Mouse (Mus musculus) CH12.LX (cell line): ENCODE data around the gene Pik3r6. TPM values are rescaled to one million over a fixed set of nuclear protein-coding genes. Genes with fewer than 3 reads are reported as not detected.

Source experiments
- DNase-seq: peaks from one replicate; pipeline ENCODE4 v3.0.0-alpha.2; 2013; ENCODE audit errors: extremely low read depth
- H3K27ac ChIP-seq: 2 replicates; pipeline ENCODE4 v1.5.1; 2012; ENCODE audit warnings: low read depth, mild to moderate bottlenecking, control low read depth, moderate library complexity; ENCODE audit not compliant: insufficient read depth
- H3K27me3 ChIP-seq: replicated peaks from 2 replicates; pipeline ENCODE3; 2012; ENCODE audit warnings: inconsistent platforms
- H3K36me3 ChIP-seq, 2 experiments: replicated peaks in 1 of 2; 2 replicates each; pipeline versions ENCODE3 to v1.6.1; 2012; ENCODE audit warnings: inconsistent platforms in 1 of 2, low read length in 1 of 2, mild to moderate bottlenecking in 1 of 2, mixed read lengths in 1 of 2, moderate library complexity in 1 of 2; ENCODE audit not compliant: control insufficient read depth in 1 of 2, insufficient read depth in 1 of 2
- H3K4me1 ChIP-seq, 2 experiments: 2 replicates each; pipeline ENCODE4 v1.6.1; 2012; ENCODE audit warnings: inconsistent platforms in 1 of 2, moderate library complexity in 1 of 2; ENCODE audit not compliant: insufficient read depth in 2 of 2, control insufficient read depth in 1 of 2
- H3K4me2 ChIP-seq: 2 replicates; pipeline ENCODE4 v1.6.1; 2012; ENCODE audit warnings: low read depth, mild to moderate bottlenecking, control low read depth; ENCODE audit not compliant: poor library complexity, insufficient read depth, severe bottlenecking
- H3K4me3 ChIP-seq, 3 experiments: fragments of 150-350 bp in 1 of 3; sonication (generic) in 1 of 3; replicated peaks in 1 of 3; 2 replicates each; pipeline versions ENCODE3 to v1.5.1; 2011 to 2012; ENCODE audit warnings: low read depth in 2 of 3, low read length in 2 of 3, mild to moderate bottlenecking in 2 of 3, moderate library complexity in 2 of 3, control low read depth in 1 of 3, improper control_type of control experiment in 1 of 3, inconsistent platforms in 1 of 3, mixed read lengths in 1 of 3; ENCODE audit not compliant: poor library complexity in 1 of 3
- H3K79me2 ChIP-seq: replicated peaks from 2 replicates; pipeline ENCODE4 v1.6.1; 2012; ENCODE audit warnings: mild to moderate bottlenecking, moderate library complexity; ENCODE audit not compliant: control insufficient read depth, poor library complexity, insufficient read depth, severe bottlenecking; ENCODE audit errors: extremely low read depth
- H3K9ac ChIP-seq: 2 replicates; pipeline ENCODE4 v1.6.1; 2012; ENCODE audit warnings: low read depth, mild to moderate bottlenecking, control low read depth, moderate library complexity; ENCODE audit not compliant: insufficient read depth
- H3K9me3 ChIP-seq: replicated peaks from 2 replicates; pipeline ENCODE3; 2012; ENCODE audit warnings: low read length, inconsistent platforms, mixed read lengths
- BHLHE40 ChIP-seq: IDR thresholded peaks from 2 replicates; pipeline ENCODE4 v1.6.1; 2011; ENCODE audit warnings: mild to moderate bottlenecking, low read depth, low read length, improper control_type of control experiment
- CHD1 ChIP-seq: IDR thresholded peaks from 2 replicates; pipeline ENCODE4 v1.6.1; 2012; ENCODE audit warnings: low read depth, low read length, improper control_type of control experiment, inconsistent platforms
- CHD2 ChIP-seq: IDR thresholded peaks from 2 replicates; pipeline ENCODE4 v1.6.1; 2011; ENCODE audit warnings: low read length, improper control_type of control experiment
- CTCF ChIP-seq, 2 experiments: IDR thresholded peaks in 1 of 2; conservative IDR thresholded peaks in 1 of 2; 2 replicates each; pipeline ENCODE4 v1.5.1; 2011 to 2012; ENCODE audit warnings: low read depth in 2 of 2, low read length in 2 of 2, improper control_type of control experiment in 1 of 2, inconsistent platforms in 1 of 2, mild to moderate bottlenecking in 1 of 2, moderate library complexity in 1 of 2
- E2F4 ChIP-seq: IDR thresholded peaks from 2 replicates; pipeline ENCODE4 v1.6.1; 2011; ENCODE audit warnings: low read depth, low read length, improper control_type of control experiment; ENCODE audit not compliant: insufficient replicate concordance
- EP300 ChIP-seq: IDR thresholded peaks from 2 replicates; pipeline ENCODE4 v1.6.1; 2011; ENCODE audit warnings: low read length, improper control_type of control experiment
- ETS1 ChIP-seq: conservative IDR thresholded peaks from 2 replicates; pipeline ENCODE4 v1.6.1; 2012; ENCODE audit warnings: low read depth, mild to moderate bottlenecking, inconsistent platforms, low read length, improper control_type of control experiment, moderate library complexity
- HCFC1 ChIP-seq: IDR thresholded peaks from 2 replicates; pipeline ENCODE4 v1.6.1; 2012; ENCODE audit warnings: low read depth, mild to moderate bottlenecking, inconsistent platforms, low read length, improper control_type of control experiment
- IRF4 ChIP-seq: IDR thresholded peaks from 2 replicates; pipeline ENCODE4 v1.6.1; 2014; ENCODE audit warnings: low read depth, mild to moderate bottlenecking, inconsistent platforms, low read length, improper control_type of control experiment
- JUND ChIP-seq: conservative IDR thresholded peaks from 2 replicates; pipeline ENCODE4 v1.6.1; 2011; ENCODE audit warnings: low read depth, low read length, improper control_type of control experiment
- KAT2A ChIP-seq: IDR thresholded peaks from 2 replicates; pipeline ENCODE4 v1.6.1; 2012; ENCODE audit warnings: low read length, improper control_type of control experiment, inconsistent platforms; ENCODE audit not compliant: insufficient replicate concordance
- MAFK ChIP-seq: IDR thresholded peaks from 2 replicates; pipeline ENCODE4 v1.6.1; 2011; ENCODE audit warnings: low read length, improper control_type of control experiment; ENCODE audit not compliant: insufficient replicate concordance
- MAX ChIP-seq: IDR thresholded peaks from 2 replicates; pipeline ENCODE4 v1.6.1; 2011; ENCODE audit warnings: low read length, improper control_type of control experiment
- MXI1 ChIP-seq: IDR thresholded peaks from 2 replicates; pipeline ENCODE4 v1.6.1; 2011; ENCODE audit warnings: mild to moderate bottlenecking, low read depth, low read length, improper control_type of control experiment
- MYC ChIP-seq: IDR thresholded peaks from 2 replicates; pipeline ENCODE4 v1.6.1; 2011; ENCODE audit warnings: low read depth, mild to moderate bottlenecking, improper control_type of control experiment, low read length
- NRF1 ChIP-seq: IDR thresholded peaks from 2 replicates; pipeline ENCODE4 v1.6.1; 2014; ENCODE audit warnings: low read depth, mild to moderate bottlenecking, inconsistent platforms, low read length, improper control_type of control experiment, moderate library complexity
- PAX5 ChIP-seq: IDR thresholded peaks from 2 replicates; pipeline ENCODE4 v1.6.1; 2012; ENCODE audit warnings: low read length, inconsistent platforms, mixed read lengths
- RAD21 ChIP-seq: IDR thresholded peaks from 2 replicates; pipeline ENCODE4 v1.6.1; 2011; ENCODE audit warnings: low read depth, mild to moderate bottlenecking, low read length, improper control_type of control experiment, moderate library complexity
- RCOR1 ChIP-seq: conservative IDR thresholded peaks from 2 replicates; pipeline ENCODE4 v1.6.1; 2012; ENCODE audit warnings: low read depth, mild to moderate bottlenecking, inconsistent platforms, low read length, improper control_type of control experiment
- SIN3A ChIP-seq: IDR thresholded peaks from 2 replicates; pipeline ENCODE4 v1.6.1; 2012; ENCODE audit warnings: low read length, improper control_type of control experiment, inconsistent platforms
- SMC3 ChIP-seq: IDR thresholded peaks from 2 replicates; pipeline ENCODE4 v1.6.1; 2011; ENCODE audit warnings: low read depth, low read length, improper control_type of control experiment
- TCF12 ChIP-seq: IDR thresholded peaks from 2 replicates; pipeline ENCODE4 v1.6.1; 2014; ENCODE audit warnings: low read depth, mild to moderate bottlenecking, inconsistent platforms, low read length, improper control_type of control experiment
- USF1 ChIP-seq: IDR thresholded peaks from 2 replicates; pipeline ENCODE4 v1.6.1; 2014; ENCODE audit warnings: low read depth, mild to moderate bottlenecking, inconsistent platforms, low read length, improper control_type of control experiment
- USF2 ChIP-seq: conservative IDR thresholded peaks from 2 replicates; pipeline ENCODE4 v1.6.1; 2011; ENCODE audit warnings: low read depth, low read length, improper control_type of control experiment
- ZC3H11A ChIP-seq: IDR thresholded peaks from 2 replicates; pipeline ENCODE4 v1.6.1; 2012; ENCODE audit warnings: low read depth, mild to moderate bottlenecking, inconsistent platforms, low read length, improper control_type of control experiment
- dilution Hi-C: fragments of 300-500 bp; cut with MboI; formaldehyde crosslinking; loops from 2 replicates; pipeline ENCODE4 v1.14.3; 2020; ENCODE audit warnings: low sequenced_read_pairs; ENCODE audit not compliant: extremely low pct_unique_long_range_greater_than_20kb, extremely low pct_ligation_motif_present
- in situ Hi-C: fragments of 300-500 bp; cut with MboI; formaldehyde crosslinking; loops from 3 replicates; pipeline ENCODE4 v1.14.3; 2019; ENCODE audit warnings: low sequenced_read_pairs, low pct_ligation_motif_present, low pct_unique_long_range_greater_than_20kb, mixed read lengths
- polyA plus RNA-seq: library from polyadenylated mRNA; unstranded; fragments of >175 nt; gene quantifications from 2 replicates; pipeline ENCODE4 v1.2.1, GENCODE M21; 2012; ENCODE audit warnings: low read depth; ENCODE audit not compliant: insufficient read length
- total RNA-seq, 2 experiments: library from RNA; depleted of rRNA; stranded (reverse); fragments of 300-350 nt in 1 of 2; fragments of >200 nt in 1 of 2; gene quantifications; 2 replicates each; pipeline ENCODE4 v1.2.3; 2012 to 2014

Gene Pik3r6
- total and polyA plus RNA-seq, 3 experiments = 82.9 to 90.2 (median 88.4) TPM

- dilution Hi-C loops = no loop called here
- Histone ChIP-seq H3K36me3 (peaks cover 0 to 40% of the 10 kb centered on the region in 2 experiments), H3K4me1 (peaks cover 13 to 68% of the 10 kb centered on the region in 2 experiments), H3K27me3 (no peaks in the 10 kb centered on the region), H3K9ac (no peak overlapping the region), H3K79me2 (no peaks in the 10 kb centered on the region), H3K4me2 (no peak overlapping the region), H3K27ac (no peak overlapping the region), H3K9me3 (no peaks in the 10 kb centered on the region), H3K4me3 (no peak overlapping the region)
- no peak for DNase-seq
- TF ChIP-seq TCF12 (no peak), JUND (no peak), MAFK (no peak), USF2 (no peak), PAX5 (no peak), ETS1 (no peak), SIN3A (no peak), HCFC1 (no peak), RCOR1 (no peak)
- in situ Hi-C loops = no loop called here
Observed at GRCm38 (mm10) chr11:68487720-68488119, 15.1 kb upstream of the Pik3r6 start.

- no peaks in the 10 kb centered on the region for H3K27me3 ChIP-seq
- no peak for DNase-seq
- peaks cover 13 to 64% of the 10 kb centered on the region in 2 experiments for H3K4me1 ChIP-seq
- no peak overlapping the region for H3K9ac ChIP-seq
- no peaks in the 10 kb centered on the region for H3K79me2 ChIP-seq
- H3K4me2 ChIP-seq = no peak overlapping the region
- H3K36me3 ChIP-seq = peaks cover 0 to 44% of the 10 kb centered on the region in 2 experiments
- dilution Hi-C loops = no loop called here
- no peak overlapping the region for H3K4me3 ChIP-seq
- H3K27ac ChIP-seq = no peak overlapping the region
- in situ Hi-C loops = no loop called here
- TF ChIP-seq PAX5 (no peak), BHLHE40 (no peak), CHD2 (no peak), MXI1 (no peak), MAX (no peak), IRF4 (0 out of 2 replicates have a peak, but pooled peaks have one; percentile 12), NRF1 (no peak), SIN3A (no peak), ETS1 (no peak), EP300 (no peak), E2F4 (no peak), SMC3 (peak; percentile 88), USF1 (no peak), CTCF (conservative IDR thresholded peaks at IDR 0.05 in 1 of 2, IDR thresholded peaks at IDR 0.05 in 1 of 2; ENCODE audit: low read depth in 2 of 2, low read length in 2 of 2) (peak in 1 of 2 experiments; percentile 80; a peak in 3 of 4 replicates), RAD21 (peak; percentile 78), ZC3H11A (peak; percentile 46), CHD1 (no peak), KAT2A (no peak), MYC (no peak)
- H3K9me3 ChIP-seq = no peaks in the 10 kb centered on the region
Observed at GRCm38 (mm10) chr11:68488256-68488824, 14.5 kb upstream of the Pik3r6 start.
